Mouse (Mus musculus) bone marrow, adult 2 months (tissue): ENCODE measurements around the gene Fam78b. TPM values are rescaled to one million over a fixed set of nuclear protein-coding genes. Genes with fewer than 3 reads are reported as not detected.

Source experiments
- H3K27ac ChIP-seq: fragments of 200-500 bp; 2 replicates; pipeline ENCODE4 v1.5.1; 2012; ENCODE audit warnings: low read depth, mild to moderate bottlenecking, control low read depth, inconsistent platforms, low read length; ENCODE audit not compliant: control insufficient read depth, poor library complexity, insufficient read depth
- H3K4me1 ChIP-seq: fragments of 200-500 bp; 2 replicates; pipeline ENCODE4 v1.6.1; 2011; ENCODE audit warnings: low read length; ENCODE audit not compliant: control insufficient read depth, insufficient read depth
- H3K4me3 ChIP-seq: fragments of 200-500 bp; replicated peaks from 2 replicates; pipeline ENCODE3; 2011; ENCODE audit warnings: mild to moderate bottlenecking, low read depth, low read length, control low read depth; ENCODE audit not compliant: control insufficient read depth
- CTCF ChIP-seq: fragments of 200-500 bp; IDR thresholded peaks from 2 replicates; pipeline ENCODE4 v1.5.1; 2011; ENCODE audit warnings: low read length, control low read depth; ENCODE audit not compliant: control insufficient read depth, insufficient read depth
- POLR2A ChIP-seq: fragments of 200-500 bp; IDR thresholded peaks from 2 replicates; pipeline ENCODE4 v1.6.1; 2011; ENCODE audit warnings: low read depth, mild to moderate bottlenecking, control low read depth, low read length, borderline replicate concordance; ENCODE audit not compliant: control insufficient read depth
- WGBS: fragments of 180-500 bp; shearing (Covaris S2); methylation state at CpG from one replicate; pipeline ENCODE4 v1.1.7; 2018; 5-methylcytosine and 5-hydroxymethylcytosine counted together
- polyA plus RNA-seq: library from polyadenylated mRNA; stranded (reverse); fragments of >200 nt; gene quantifications from 2 replicates; pipeline ENCODE4 v1.2.4, GENCODE M21; 2011; ENCODE audit warnings: low replicate concordance; ENCODE audit not compliant: missing spikeins, insufficient read depth, insufficient read length

Fam78b gene
- polyA plus RNA-seq: not detected in 2 replicates

DNA sequence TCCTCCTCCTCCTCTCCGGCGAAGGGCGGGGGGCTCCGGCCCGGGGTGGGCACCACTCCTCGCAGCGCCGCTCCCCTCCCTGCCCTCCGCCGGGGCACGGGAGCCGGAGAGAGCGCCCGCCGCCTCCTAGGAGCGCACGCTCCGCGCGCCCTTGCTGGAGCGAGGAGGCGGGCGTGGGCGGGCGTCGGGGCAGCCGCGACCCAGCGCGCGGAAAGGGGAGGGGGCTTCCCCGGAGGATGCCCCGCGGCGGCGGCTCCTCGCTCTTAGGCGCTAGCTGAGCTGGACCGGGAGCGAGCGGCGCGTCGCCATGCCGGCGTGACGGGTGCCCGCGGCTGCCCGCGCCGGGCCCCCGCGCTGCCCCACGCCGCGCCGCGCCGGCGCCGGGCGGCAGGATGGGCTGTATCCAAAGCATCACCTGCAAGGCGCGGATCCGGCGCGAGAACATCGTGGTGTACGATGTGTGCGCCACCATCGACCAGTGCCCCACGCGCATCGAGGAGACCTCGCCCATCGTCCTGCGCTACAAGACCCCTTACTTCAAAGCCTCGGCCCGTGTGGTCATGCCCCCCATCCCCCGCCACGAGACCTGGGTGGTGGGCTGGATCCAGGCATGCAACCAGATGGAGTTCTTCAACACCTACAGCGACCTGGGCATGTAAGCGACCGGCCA lies at the start of gene Fam78b:
Gene Fam78b, plus strand, starts transcription at position 244 of the 670 bp plus-strand sequence.
- H3K4me3 ChIP-seq: peak within 1 kb of the TSS; percentile 60
- no peak within 1 kb of the TSS; the same call in 1 of the 2 replicates for H3K27ac ChIP-seq
- 2% methylated on average over 68 of the region's 85 CpGs for WGBS
- H3K4me1 ChIP-seq: no peaks in the 10 kb centered on the region; the same call in 1 of the 2 replicates
- no peak for TF ChIP-seq POLR2A
- no peak for TF ChIP-seq CTCF

DNA sequence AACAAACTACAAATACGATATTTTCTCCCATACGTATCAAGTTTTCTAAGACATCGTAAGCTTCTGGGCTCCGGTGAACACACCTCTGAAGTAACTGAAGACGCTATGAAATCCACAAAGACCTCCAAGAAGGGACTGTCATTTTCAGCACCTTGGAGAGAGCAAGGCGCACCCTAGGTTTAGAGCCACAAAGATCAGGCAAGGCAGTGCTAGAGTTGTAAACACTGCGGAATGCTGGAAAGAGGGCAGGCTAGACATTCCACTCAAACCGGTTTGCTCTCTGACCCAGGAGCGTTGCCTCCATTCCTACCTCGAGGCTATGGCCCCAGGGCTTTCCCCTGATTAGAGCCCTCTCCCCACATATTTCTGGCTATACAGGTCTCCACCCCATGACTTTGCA lies 36.7 kb upstream of the Fam78b start:
- 39% methylated on average over 10 of the region's 10 CpGs for WGBS
- H3K4me1 ChIP-seq: no peaks in the 10 kb centered on the region
- TF ChIP-seq POLR2A: no peak
- no peak for TF ChIP-seq CTCF
- H3K4me3 ChIP-seq: no peak overlapping the region
- H3K27ac ChIP-seq: no peak overlapping the region

DNA sequence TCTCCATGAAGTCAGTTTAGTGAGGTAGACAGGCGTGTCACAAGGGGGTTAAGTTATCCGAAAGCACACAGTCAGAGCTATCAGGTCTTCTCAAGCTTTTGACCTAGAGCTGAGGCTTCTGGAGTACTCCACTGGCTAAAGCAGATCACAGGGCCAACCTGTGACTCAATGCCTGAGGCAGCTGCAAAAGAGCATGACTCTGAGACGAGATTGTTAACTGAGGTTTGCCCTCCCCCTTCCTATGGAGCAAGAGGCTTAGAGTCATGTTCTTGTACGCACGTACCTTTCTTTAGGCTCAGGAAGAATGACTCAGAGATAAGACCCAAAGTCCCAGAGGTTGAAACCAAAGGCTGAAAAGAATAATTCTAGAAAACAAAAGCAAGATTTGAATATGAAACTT lies 32.9 kb upstream of the Fam78b start:
- no peaks in the 10 kb centered on the region for H3K4me1 ChIP-seq
- H3K4me3 ChIP-seq: no peak overlapping the region
- WGBS: 39% methylated on average over 5 of the region's 5 CpGs
- TF ChIP-seq CTCF: no peak
- no peak for TF ChIP-seq POLR2A
- H3K27ac ChIP-seq: no peak overlapping the region

DNA sequence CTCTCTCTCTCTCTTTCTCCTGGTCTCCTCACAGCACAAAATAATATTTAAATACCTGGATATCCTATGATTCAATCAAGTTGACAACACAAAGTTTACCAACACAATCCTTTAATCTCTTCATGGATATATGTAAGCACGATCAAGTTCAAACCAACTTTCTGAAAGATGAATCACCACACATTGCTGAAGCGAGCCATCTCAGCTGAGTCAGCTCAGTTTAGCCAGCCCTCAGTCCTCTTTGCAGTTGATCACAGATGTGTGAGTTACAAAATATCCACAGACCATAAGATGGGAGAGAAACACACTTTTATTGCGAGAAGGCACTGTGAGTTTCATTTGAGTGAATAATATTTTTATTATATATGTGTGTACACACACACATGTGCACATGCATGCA lies 27.5 kb upstream of the Fam78b start:
- H3K4me3 ChIP-seq: no peak overlapping the region
- WGBS: 76% methylated on average over 3 of the region's 3 CpGs
- TF ChIP-seq POLR2A: no peak
- TF ChIP-seq CTCF: no peak
- H3K4me1 ChIP-seq: no peaks in the 10 kb centered on the region
- no peak overlapping the region for H3K27ac ChIP-seq

DNA sequence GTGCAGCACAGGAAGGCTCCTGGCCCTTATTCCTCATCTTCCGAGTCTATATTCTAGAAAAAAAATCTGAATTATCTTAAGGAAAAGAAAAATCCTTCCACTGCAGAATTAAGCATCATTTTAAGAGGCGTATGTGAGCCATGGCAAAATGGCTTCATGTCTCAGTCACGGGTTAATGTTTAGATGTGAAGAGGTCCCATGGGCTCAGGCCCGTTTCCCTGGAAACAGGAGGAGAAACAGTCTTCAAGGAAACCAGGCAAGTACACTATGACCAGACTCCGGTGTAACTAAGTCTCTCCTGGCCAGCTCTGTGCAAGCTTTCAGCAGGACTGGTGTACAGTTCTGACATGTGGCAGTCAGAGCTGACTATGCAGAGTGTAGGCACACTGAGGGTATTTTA lies 22.6 kb upstream of the Fam78b start:
- TF ChIP-seq CTCF (no peak), POLR2A (no peak)
- 80% methylated on average over 5 of the region's 5 CpGs for WGBS
- H3K27ac ChIP-seq: no peak overlapping the region
- no peaks in the 10 kb centered on the region for H3K4me1 ChIP-seq
- H3K4me3 ChIP-seq: no peak overlapping the region

DNA sequence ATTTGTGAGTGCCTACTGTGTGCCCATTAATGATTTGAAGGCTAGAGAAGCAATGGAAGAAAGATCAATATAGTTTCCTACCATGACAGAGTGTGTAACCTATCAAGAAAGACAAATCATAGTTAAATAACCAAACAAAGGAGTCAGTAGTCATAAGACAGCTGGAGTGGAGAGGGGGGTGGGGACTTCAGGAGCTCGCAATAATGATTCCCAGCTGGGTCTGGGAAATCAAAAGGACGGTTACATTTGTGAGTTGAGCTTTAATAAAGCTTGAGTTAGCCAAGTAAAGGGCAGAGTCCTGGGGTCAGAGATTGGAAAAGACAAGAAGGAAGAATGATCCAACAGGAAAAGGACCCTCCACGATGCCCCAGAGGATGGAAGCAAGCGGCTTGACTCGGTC lies 7.0 kb upstream of the Fam78b start:
- WGBS: 79% methylated on average over 5 of the region's 5 CpGs
- no peak overlapping the region for H3K27ac ChIP-seq
- H3K4me1 ChIP-seq: no peaks in the 10 kb centered on the region
- TF ChIP-seq POLR2A (no peak), CTCF (no peak)
- H3K4me3 ChIP-seq: no peak overlapping the region

DNA sequence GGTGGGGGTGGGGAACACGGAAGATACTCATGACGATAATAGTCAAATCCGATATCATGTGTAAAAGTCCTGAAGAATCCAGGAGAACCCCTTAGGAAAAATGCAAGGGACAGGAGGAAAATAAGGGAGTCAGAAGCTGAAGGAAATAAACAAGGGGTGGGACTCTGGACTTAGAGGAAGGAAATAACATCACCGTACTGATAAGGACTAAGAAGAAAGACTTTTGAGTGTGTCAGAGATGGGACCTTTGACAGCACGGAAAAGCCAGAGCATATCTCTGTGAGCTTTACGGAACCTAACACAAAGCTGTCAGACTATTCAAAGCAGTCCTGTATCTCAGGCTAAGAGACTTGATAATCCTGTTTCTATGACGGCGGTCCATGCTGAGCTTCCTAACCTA lies 5.0 kb upstream of the Fam78b start:
- H3K4me1 ChIP-seq: no peaks in the 10 kb centered on the region
- H3K27ac ChIP-seq: no peak overlapping the region
- TF ChIP-seq POLR2A: no peak
- TF ChIP-seq CTCF: no peak
- H3K4me3 ChIP-seq: no peak overlapping the region
- WGBS: 56% methylated on average over 8 of the region's 8 CpGs

DNA sequence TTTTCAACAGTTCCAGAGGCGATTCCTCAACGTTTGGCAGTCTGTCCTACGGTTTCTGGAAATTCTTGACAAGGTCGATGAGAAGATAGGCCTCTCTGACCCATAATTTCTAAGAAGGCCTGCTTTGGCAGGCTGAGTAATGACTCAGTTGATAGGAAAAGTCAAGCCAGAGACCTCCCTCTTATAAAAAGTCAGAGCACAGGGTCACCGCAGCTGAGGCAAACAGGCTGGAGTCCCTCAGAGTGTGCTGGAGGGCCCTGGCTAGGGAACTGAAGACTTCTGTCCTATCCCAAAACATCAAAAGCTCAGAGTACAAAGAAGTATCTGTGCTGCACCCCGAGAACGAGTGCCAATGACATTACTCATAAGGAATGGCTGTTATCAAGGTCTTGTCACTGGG lies 4.4 kb upstream of the Fam78b start:
- H3K4me1 ChIP-seq: no peaks in the 10 kb centered on the region; the same call in 1 of the 2 replicates
- TF ChIP-seq POLR2A (no peak), CTCF (no peak)
- no peak overlapping the region for H3K4me3 ChIP-seq
- 76% methylated on average over 7 of the region's 7 CpGs for WGBS
- no peak overlapping the region for H3K27ac ChIP-seq

DNA sequence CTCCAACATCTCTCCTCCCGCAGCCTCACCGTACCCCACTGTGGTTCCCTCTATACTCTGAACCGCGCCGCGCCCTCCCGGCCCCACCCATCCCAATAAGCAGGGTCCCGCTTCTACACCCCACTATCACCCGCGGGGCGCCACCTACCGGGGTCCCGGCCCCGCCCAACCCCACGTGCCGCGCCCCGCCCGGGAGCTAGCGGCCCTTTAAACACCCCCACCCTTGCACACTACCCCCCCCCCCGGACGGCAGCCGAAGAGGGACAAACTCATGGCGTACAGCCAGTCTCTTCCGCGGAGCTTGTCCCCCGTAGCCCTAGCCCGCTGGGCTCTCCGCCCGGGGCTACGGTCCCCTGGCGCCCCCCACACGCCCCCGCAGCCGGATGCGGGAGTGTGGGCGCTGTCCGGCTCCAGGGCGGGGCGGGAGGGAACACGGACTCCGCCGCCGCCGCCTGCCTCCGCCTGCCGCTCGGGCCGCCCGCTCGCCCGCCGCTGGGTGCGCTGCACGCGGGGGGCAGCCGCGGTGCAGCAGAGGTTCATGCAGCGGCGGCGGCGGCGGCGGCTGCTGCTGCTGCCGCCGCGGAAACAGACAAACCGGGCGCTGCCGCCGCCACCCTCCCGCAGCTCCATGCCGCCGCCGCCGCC lies 566 bp upstream of the Fam78b start:
- Histone ChIP-seq H3K4me3 (peak overlapping the region; percentile 50), H3K4me1 (no peaks in the 10 kb centered on the region; the same call in 1 of the 2 replicates), H3K27ac (no peak overlapping the region; the same call in 1 of the 2 replicates)
- under 1% methylated on average over 63 of the region's 76 CpGs for WGBS
- no peak for TF ChIP-seq POLR2A
- TF ChIP-seq CTCF: no peak
